Mouse (Mus musculus) limb, embryonic 14.5 days (tissue): ENCODE measurements around the gene Mast4. TPM values are rescaled to one million over a fixed set of nuclear protein-coding genes. Genes with fewer than 3 reads are reported as not detected.

Source experiments
- ATAC-seq: fragments of 200-750 bp; cut with Nextera tagmentation; 2 replicates; pipeline ENCODE4 v1.8.0; 2017; ENCODE audit warnings: low read depth, moderate number of reproducible peaks, moderate TSS enrichment; ENCODE audit not compliant: low FRiP score
- DNase-seq: peaks from one replicate; pipeline ENCODE4 v3.0.0-alpha.2; 2015; ENCODE audit warnings: low spot score
- H3K27ac ChIP-seq: fragments of 300-500 bp; sonication (generic); replicated peaks from 2 replicates; pipeline ENCODE4 v1.5.1; 2014; ENCODE audit warnings: low read depth, mild to moderate bottlenecking, low read length, moderate library complexity, mixed read lengths
- H3K27me3 ChIP-seq: fragments of 300-500 bp; sonication (generic); 2 replicates; pipeline ENCODE4 v1.6.1; 2014; ENCODE audit warnings: low read length, mixed read lengths; ENCODE audit not compliant: control insufficient read depth, insufficient read depth
- H3K36me3 ChIP-seq: fragments of 300-500 bp; sonication (generic); 2 replicates; pipeline ENCODE4 v1.6.1; 2014; ENCODE audit warnings: mild to moderate bottlenecking, low read length, moderate library complexity, mixed read lengths; ENCODE audit not compliant: control insufficient read depth, insufficient read depth
- H3K4me1 ChIP-seq: fragments of 300-500 bp; sonication (generic); 2 replicates; pipeline ENCODE4 v1.6.1; 2014; ENCODE audit warnings: antibody characterized with exemption, low read length, mixed read lengths; ENCODE audit not compliant: control insufficient read depth, insufficient read depth
- H3K4me2 ChIP-seq: fragments of 300-500 bp; sonication (generic); replicated peaks from 2 replicates; pipeline ENCODE4 v1.6.1; 2014; ENCODE audit warnings: low read depth, mild to moderate bottlenecking, low read length, moderate library complexity; ENCODE audit not compliant: severe bottlenecking
- H3K4me3 ChIP-seq: fragments of 300-500 bp; sonication (generic); replicated peaks from 2 replicates; pipeline ENCODE4 v1.5.1; 2014; ENCODE audit warnings: low read length
- H3K9ac ChIP-seq: fragments of 300-500 bp; sonication (generic); 2 replicates; pipeline ENCODE4 v1.6.1; 2014; ENCODE audit warnings: mild to moderate bottlenecking, low read depth, low read length, moderate library complexity; ENCODE audit not compliant: severe bottlenecking
- H3K9me3 ChIP-seq: fragments of 300-500 bp; sonication (generic); 2 replicates; pipeline ENCODE4 v1.6.1; 2016; ENCODE audit warnings: low read length; ENCODE audit not compliant: control insufficient read depth
- POLR2A ChIP-seq: fragments of 200-500 bp; IDR thresholded peaks from 2 replicates; pipeline ENCODE4 v1.8.0; 2012; ENCODE audit warnings: inconsistent platforms, mild to moderate bottlenecking, moderate library complexity, borderline replicate concordance; ENCODE audit not compliant: insufficient read depth, insufficient read length; ENCODE audit errors: extremely low read depth
- WGBS: fragments of 180-500 bp; shearing (Covaris S2); extraction: QIAGEN DNeasy Blood & Tissue Kit; methylation state at CpG from one replicate; pipeline ENCODE4 v1.1.7; 2014; 5-methylcytosine and 5-hydroxymethylcytosine counted together
- polyA plus RNA-seq, 2 experiments: library from polyadenylated mRNA; depleted of rRNA in 1 of 2; stranded (reverse) in 1 of 2; unstranded in 1 of 2; fragments of >200 nt; fragmentation: Nextera tagmentation in 1 of 2; extraction: Ambion mirVana in 1 of 2; gene quantifications; 2 replicates each; pipeline versions ENCODE4 v1.2.1 to v1.2.3; 2012 to 2014

Gene Mast4
- polyA plus RNA-seq, 2 experiments, result 12.5 to 25.2 TPM

- no peak for DNase-seq
- H3K36me3 ChIP-seq, result no peaks in the 10 kb centered on the region
- TF ChIP-seq POLR2A, result no peak
- H3K27me3 ChIP-seq, result no peaks in the 10 kb centered on the region
- H3K4me2 ChIP-seq, result no peak overlapping the region
- H3K4me3 ChIP-seq, result no peak overlapping the region
- no peak for ATAC-seq
- no peak overlapping the region for H3K9ac ChIP-seq
- peaks cover 4% of the 10 kb centered on the region for H3K4me1 ChIP-seq
- H3K9me3 ChIP-seq, result no peaks in the 10 kb centered on the region
- H3K27ac ChIP-seq, result no peak overlapping the region
- 89% methylated on average over 9 of the region's 9 CpGs for WGBS
Observed at GRCm38 (mm10) chr13:103270856-103271391, 63.4 kb downstream of the Mast4 start.

- H3K27me3 ChIP-seq, result no peaks in the 10 kb centered on the region
- no peak overlapping the region for H3K27ac ChIP-seq
- no peak for DNase-seq
- no peak for ATAC-seq
- H3K4me3 ChIP-seq, result no peak overlapping the region
- WGBS, result 79% methylated on average over 3 of the region's 3 CpGs
- no peaks in the 10 kb centered on the region for H3K4me1 ChIP-seq
- no peaks in the 10 kb centered on the region for H3K9me3 ChIP-seq
- no peak for TF ChIP-seq POLR2A
- H3K36me3 ChIP-seq, result no peaks in the 10 kb centered on the region
- H3K4me2 ChIP-seq, result no peak overlapping the region
- H3K9ac ChIP-seq, result no peak overlapping the region
Observed at GRCm38 (mm10) chr13:103262707-103263106, 71.6 kb downstream of the Mast4 start.

- ATAC-seq, result no peak
- Histone ChIP-seq H3K9me3 (no peaks in the 10 kb centered on the region), H3K27ac (no peak overlapping the region), H3K4me3 (no peak overlapping the region), H3K9ac (no peak overlapping the region), H3K27me3 (no peaks in the 10 kb centered on the region), H3K4me2 (no peak overlapping the region), H3K36me3 (no peaks in the 10 kb centered on the region), H3K4me1 (no peaks in the 10 kb centered on the region)
- no peak for TF ChIP-seq POLR2A
- WGBS, result 60% methylated on average over 3 of the region's 3 CpGs
- DNase-seq, result no peak
Observed at GRCm38 (mm10) chr13:103262061-103262460, 72.2 kb downstream of the Mast4 start.

GRCm38 (mm10) chr13:103260414-103260813 is 73.9 kb downstream of the Mast4 start:
- Histone ChIP-seq H3K27ac (no peak overlapping the region), H3K9ac (no peak overlapping the region), H3K4me3 (no peak overlapping the region), H3K27me3 (no peaks in the 10 kb centered on the region), H3K4me2 (no peak overlapping the region), H3K36me3 (no peaks in the 10 kb centered on the region), H3K9me3 (no peaks in the 10 kb centered on the region), H3K4me1 (no peaks in the 10 kb centered on the region)
- DNase-seq (no peak), ATAC-seq (no peak)
- TF ChIP-seq POLR2A, result no peak
- 82% methylated on average over 3 of the region's 3 CpGs for WGBS

GRCm38 (mm10) chr13:103258106-103258505 is 76.2 kb downstream of the Mast4 start:
- Histone ChIP-seq H3K4me2 (no peak overlapping the region), H3K4me3 (no peak overlapping the region), H3K9ac (no peak overlapping the region), H3K4me1 (no peaks in the 10 kb centered on the region), H3K27ac (no peak overlapping the region), H3K36me3 (no peaks in the 10 kb centered on the region), H3K9me3 (no peaks in the 10 kb centered on the region), H3K27me3 (no peaks in the 10 kb centered on the region)
- TF ChIP-seq POLR2A, result no peak
- 76% methylated on average over 3 of the region's 3 CpGs for WGBS
- no peak for DNase-seq
- ATAC-seq, result no peak

- no peak for ATAC-seq
- H3K4me1 ChIP-seq, result no peaks in the 10 kb centered on the region
- H3K9me3 ChIP-seq, result no peaks in the 10 kb centered on the region
- no peak overlapping the region for H3K9ac ChIP-seq
- no peaks in the 10 kb centered on the region for H3K36me3 ChIP-seq
- TF ChIP-seq POLR2A, result no peak
- H3K27me3 ChIP-seq, result no peaks in the 10 kb centered on the region
- no peak overlapping the region for H3K27ac ChIP-seq
- H3K4me3 ChIP-seq, result no peak overlapping the region
- no peak overlapping the region for H3K4me2 ChIP-seq
- no peak for DNase-seq
- 82% methylated on average over 3 of the region's 3 CpGs for WGBS
Observed at GRCm38 (mm10) chr13:103254861-103255260, 79.4 kb downstream of the Mast4 start.
